Mouse (Mus musculus): ENCODE data around the gene Acat3.

- TF ChIP-seq CTCF (IDR thresholded peaks at IDR 0.05; ENCODE audit: insufficient read depth, low read depth, low read length) (no peak), POLR2A (IDR thresholded peaks at IDR 0.05; ENCODE audit: insufficient read depth, low read depth, low read length) (peak; percentile 85)
Measured at GRCm38 (mm10) chr17:12960331-12960873, 20.0 kb upstream of the Acat3 start, which contains the start of gene Acat2.
